Mouse (Mus musculus) gastrocnemius, adult 18-20 months (tissue): ENCODE measurements at regions not wholly inside any gene's neighbourhood (a gene's known extent, or its start where the extent isn't known, plus 50 kb on each side); places are given as distances from the start of the nearest gene placed in this dataset.
"Not testable (repeated sequence)": the region's sequence is repeated elsewhere in the genome, so short reads cannot be mapped to it uniquely, and the experiment has no call there.

ENCODE experiments used
- DNase-seq: peaks from one replicate; pipeline ENCODE4 v3.0.0; 2021; ENCODE audit warnings: low spot score

GRCm38 (mm10) chr11:111957721-111958287 lies 824.2 kb upstream of the Sox9 start:
- no peak for DNase-seq

DNA sequence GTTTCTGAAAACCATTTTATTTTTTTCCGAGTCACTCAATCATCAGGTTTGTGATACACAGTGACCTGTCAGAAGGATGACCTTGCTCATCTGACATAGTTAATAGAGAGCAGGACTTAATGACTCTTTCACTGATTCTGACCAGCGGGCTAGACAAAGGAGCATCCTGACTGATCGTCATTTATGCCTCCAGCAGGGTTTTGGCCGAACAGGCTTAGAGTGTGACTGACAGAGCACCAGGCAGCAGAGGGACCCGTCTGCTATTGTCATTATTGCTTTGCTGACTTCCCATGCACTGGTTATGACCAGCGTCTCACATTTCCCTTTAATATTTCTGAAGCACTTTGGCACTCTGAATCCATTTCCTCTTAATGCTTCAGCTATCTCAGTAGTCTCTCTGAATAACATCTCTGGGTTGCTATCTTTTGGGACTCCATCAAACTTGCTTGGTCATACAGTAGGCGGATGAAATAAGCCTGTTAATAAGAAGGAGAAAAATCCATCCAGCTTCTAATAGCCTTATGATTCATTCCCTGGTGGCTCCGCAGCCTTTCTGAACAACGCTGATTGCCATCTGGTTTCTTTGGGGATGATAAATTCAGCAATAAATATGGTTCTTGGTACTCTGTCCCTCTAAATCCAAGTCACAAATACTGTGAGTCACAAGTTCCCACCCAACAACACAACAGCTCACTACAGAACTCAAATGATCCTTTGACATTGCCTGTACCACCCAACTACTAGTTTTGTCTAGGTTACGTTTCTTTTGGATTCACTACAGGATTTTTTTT lies 820.8 kb upstream of the Sox9 start:
- peak; percentile 1 for DNase-seq

GRCm38 (mm10) chr11:111961846-111962245 lies 820.2 kb upstream of the Sox9 start:
- no peak for DNase-seq

DNA sequence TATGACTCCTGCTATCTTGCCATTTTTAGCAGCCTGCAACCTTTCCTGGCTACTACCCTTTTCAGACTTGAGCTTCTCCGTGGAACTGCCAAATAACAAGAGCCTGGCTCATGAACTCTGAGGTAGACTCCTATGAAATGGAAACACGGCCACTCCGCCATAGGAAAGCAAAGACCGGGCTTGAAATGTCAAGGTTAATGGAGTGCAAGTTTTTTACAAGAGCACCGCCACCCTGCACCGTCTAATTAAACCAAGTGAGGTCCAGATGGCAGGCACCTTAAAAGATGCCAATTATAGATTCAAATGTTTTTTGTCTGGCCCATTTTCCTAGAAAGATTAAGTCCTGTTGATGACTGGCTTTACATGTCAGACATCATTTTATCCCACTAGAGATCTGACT lies 818.0 kb upstream of the Sox9 start:
- DNase-seq = no peak

- no peak for DNase-seq
These were observed 815.6 kb upstream of the Sox9 start for GRCm38 (mm10) chr11:111966401-111966800.

GRCm38 (mm10) chr11:111971001-111971400 lies 811.0 kb upstream of the Sox9 start:
- DNase-seq = no peak

DNA sequence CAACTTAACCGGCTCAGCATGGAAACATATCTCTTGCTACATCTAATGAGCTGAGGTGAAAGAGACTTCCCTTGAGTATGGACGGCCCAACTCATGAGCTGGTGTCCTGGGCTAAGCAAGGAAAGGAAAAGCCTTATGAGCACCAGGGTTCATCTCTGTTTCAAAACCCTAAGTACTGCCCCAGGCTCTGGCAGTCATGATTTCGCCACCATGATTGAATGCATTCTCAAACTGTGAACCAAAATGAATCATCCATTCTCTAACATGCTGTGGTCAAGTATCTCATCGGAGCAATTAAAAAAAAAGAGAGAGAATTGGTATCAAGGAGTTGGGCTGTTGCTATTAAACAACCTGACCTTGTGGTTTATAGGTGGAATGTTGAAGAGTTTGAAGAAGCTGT lies 803.4 kb upstream of the Sox9 start:
- DNase-seq = no peak

DNA sequence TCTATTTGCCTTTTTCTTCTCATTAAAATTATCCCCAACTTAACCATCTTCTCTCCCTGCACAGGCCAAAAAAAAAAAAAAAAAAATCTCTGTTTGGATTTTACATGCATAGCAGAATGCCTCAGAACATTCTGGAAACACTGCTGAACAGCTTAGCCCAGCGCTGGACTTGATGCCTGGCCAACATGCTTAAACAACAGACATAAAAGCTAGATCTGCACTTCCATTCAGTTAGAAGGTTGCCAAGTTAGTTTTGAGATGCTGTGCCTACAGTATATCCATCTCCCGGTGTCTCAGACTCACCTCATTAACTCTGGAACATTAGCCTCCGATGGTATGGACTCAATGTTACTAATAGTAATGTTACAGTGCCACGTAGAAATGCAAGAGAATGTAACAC lies 785.6 kb upstream of the Sox9 start:
- DNase-seq = no peak

GRCm38 (mm10) chr11:112010848-112011247 lies 771.2 kb upstream of the Sox9 start:
- DNase-seq = not testable (repeated sequence)

GRCm38 (mm10) chr11:112017906-112018305 lies 764.1 kb upstream of the Sox9 start:
- DNase-seq = no peak

- no peak for DNase-seq
These were observed 754.0 kb upstream of the Sox9 start for GRCm38 (mm10) chr11:112028031-112028430.

GRCm38 (mm10) chr11:112038741-112039140 lies 743.3 kb upstream of the Sox9 start:
- no peak for DNase-seq

- DNase-seq = no peak
These were observed 737.6 kb upstream of the Sox9 start for GRCm38 (mm10) chr11:112044455-112044854.

DNA sequence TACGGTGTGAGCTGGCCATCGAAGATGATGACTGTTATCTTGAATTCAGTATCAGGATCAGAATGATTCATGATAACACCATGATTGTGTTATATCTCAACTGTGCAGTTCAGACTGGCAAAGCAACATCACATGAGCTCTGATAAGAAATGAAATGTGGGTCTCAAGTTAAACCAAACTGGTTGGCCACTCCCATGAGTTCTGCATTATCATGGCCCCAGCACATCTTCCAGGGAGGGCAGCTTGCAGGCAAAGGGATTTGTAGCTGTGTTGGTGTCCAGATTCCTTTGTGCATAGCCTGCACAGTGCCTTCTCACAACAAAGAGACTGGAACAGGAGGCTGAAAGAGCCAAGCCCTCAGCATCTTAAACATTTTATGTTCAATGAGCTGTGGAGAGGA lies 736.7 kb upstream of the Sox9 start:
- DNase-seq = no peak

DNA sequence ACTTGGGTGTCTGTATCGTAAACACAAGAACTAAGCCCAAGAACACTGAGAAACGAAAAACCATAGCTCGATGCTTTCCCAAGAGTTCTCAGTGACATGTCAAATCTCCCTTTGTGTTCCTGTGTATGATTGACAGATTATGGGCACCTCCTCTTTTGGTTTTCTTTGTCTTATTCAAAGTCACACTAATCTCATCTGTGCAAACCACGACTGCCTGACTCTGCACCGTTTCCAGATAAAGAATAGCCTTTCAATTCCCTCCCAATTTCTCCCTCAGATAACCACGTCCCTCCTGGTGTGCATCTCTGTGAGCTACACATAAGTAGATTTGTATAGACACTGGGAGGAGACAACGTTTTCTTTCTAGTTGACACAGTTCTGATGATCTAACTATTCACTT lies 731.7 kb upstream of the Sox9 start:
- no peak for DNase-seq

DNA sequence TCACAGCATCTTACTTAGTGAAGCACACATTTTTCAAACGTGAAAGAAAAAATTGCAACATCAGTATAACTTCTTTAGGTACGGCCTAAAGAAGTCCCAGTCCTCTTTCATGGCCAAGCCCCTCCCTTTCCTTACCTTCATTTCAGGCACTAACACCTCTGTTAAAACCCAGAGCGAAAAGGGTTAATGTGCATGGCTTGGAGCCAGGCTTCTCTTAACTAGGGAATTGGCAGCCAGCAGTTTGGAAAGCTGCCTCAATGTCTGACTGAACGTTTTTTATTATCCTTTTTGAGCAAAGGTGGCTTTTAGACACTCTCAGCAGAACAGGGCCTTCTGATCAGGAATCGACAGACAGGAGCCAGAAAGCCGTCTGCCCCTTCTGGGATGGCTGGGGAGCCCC lies 726.4 kb upstream of the Sox9 start:
- no peak for DNase-seq

GRCm38 (mm10) chr11:112067176-112067575 lies 714.8 kb upstream of the Sox9 start:
- DNase-seq = no peak

- no peak for DNase-seq
These were observed 713.2 kb upstream of the Sox9 start for GRCm38 (mm10) chr11:112068821-112069220.

GRCm38 (mm10) chr11:112071571-112071970 lies 710.5 kb upstream of the Sox9 start:
- no peak for DNase-seq

DNA sequence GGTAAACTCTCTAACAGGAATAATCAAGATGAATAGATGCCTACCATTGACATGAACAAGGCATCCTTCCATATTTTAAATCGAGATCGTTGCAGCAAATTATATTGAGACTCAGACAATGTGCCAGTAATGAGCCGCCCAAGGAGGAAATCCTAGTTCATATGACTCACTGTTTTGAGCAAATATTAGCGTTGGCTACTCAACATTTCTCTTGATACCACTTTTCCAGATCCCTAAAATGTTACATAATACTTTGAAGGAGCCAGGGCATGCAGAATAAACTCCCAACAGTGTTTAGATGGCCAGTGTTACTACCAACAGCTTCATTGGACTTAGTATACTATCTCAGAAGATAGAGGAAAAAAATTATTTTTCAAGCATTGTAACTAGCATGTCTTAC lies 700.6 kb upstream of the Sox9 start:
- DNase-seq = no peak

DNA sequence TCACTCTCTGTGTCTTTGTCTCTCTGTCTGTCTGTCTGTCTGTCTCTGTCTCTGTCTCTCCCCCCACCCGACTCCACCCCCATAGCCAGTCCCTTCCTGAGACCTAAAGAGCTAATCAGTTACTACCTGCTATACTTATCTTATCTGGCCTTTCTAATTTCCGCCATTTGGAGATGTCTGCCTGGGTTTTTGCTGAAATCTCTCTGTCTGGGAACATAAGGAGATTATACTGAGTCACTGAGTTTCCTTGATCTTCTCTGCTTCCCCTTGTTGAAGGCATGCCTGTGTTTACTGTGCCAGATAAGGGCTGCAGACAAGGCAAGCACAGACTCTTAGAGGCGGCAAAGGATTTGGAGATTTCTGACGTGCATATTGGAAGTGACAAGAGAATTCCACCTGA lies 699.0 kb upstream of the Sox9 start:
- no peak for DNase-seq

DNA sequence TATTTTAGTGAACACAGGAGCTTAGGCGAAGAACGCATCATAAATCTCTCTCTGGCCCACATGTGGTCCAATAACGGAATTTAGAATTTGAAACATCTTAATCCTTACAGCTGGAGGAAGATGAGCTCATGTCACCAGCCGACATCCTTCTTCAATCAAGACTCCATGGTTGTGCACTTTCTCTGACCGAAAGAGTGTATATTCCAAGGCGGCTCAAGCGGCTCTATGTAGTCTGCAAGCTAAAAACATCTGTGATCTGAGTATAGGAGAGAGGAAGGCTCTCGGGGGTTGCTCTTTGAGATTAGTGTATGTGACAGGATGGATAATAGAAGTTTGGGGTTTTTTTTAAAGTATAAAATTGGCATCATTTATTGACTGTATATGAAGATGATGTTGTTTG lies 689.9 kb upstream of the Sox9 start:
- DNase-seq = no peak

DNA sequence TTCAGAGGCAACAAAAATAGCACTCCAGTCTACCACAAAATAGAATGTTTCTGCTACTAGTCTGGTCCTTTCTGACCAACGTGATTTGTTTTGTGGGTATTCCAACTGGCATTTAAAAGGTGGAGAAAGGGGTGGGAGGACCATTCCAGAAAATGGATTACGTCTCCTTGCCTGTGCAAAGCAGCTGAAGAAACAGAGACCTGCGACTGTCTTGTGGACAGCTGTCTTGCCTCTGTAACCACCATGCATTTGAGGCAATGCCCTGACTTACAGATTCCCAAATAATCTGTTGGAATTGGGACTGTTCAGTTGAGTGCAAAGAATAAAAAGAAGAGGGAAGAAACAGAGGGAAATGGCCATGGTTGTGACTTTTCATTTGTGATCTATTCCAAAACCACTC lies 687.0 kb upstream of the Sox9 start:
- DNase-seq = no peak

DNA sequence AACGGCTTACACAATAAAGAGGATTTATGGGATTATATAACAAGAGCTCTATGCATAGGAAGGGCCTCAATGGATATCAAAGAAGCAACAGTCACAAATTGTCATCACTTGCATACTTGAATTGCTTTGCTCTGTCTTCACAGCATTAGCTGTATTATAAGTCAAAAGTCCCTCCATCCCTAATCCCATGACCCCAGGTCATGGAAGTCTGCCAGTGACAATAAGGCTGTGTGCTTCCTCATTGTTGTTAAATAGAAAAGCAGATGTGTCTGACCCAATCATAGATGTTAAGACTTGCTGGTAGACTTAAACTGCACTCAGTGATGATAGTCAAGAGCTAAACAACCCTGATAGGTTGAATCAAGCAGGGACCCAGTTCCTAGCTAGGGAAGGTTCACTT lies 683.9 kb upstream of the Sox9 start:
- no peak for DNase-seq
